Mouse (Mus musculus) cerebellum, postnatal 25 days (tissue): ENCODE measurements at regions not wholly inside any gene's neighbourhood (a gene's known extent, or its start where the extent isn't known, plus 50 kb on each side); places are given as distances from the start of the nearest gene placed in this dataset.
A peak's percentile ranks its signal among the peaks of the same experiment; 100 is the strongest.

Source experiments
- DNase-seq, 2 experiments: peaks; one replicate each; pipeline ENCODE4 v3.0.0; 2021; ENCODE audit warnings: mixed read lengths in 2 of 2

GRCm38 (mm10) chr7:133468346-133468745 lies 133.6 kb downstream of the Tex36 start:
- peak; percentile 88 for DNase-seq

- DNase-seq = no peak
These were observed 134.4 kb downstream of the Tex36 start for GRCm38 (mm10) chr7:133467579-133467978.

- no peak for DNase-seq
These were observed 142.7 kb downstream of the Tex36 start for GRCm38 (mm10) chr7:133459306-133459705.

- DNase-seq = no peak
These were observed 144.3 kb downstream of the Tex36 start for GRCm38 (mm10) chr7:133457436-133458324.

GRCm38 (mm10) chr7:133450246-133450645 lies 151.7 kb downstream of the Tex36 start:
- DNase-seq = peak; percentile 31 to 49

GRCm38 (mm10) chr7:133447079-133447478 lies 154.9 kb downstream of the Tex36 start:
- no peak for DNase-seq

- DNase-seq = no peak
These were observed 160.3 kb downstream of the Tex36 start for GRCm38 (mm10) chr7:133441661-133442060.

GRCm38 (mm10) chr7:133441169-133441568 lies 160.8 kb downstream of the Tex36 start:
- no peak for DNase-seq

GRCm38 (mm10) chr7:133440711-133441110 lies 161.2 kb downstream of the Tex36 start:
- DNase-seq = no peak

- DNase-seq = no peak
These were observed 161.9 kb downstream of the Tex36 start for GRCm38 (mm10) chr7:133440086-133440485.

- peak in 1 of 2 experiments; percentile 28 for DNase-seq
These were observed 163.3 kb downstream of the Tex36 start for GRCm38 (mm10) chr7:133438631-133439030.

GRCm38 (mm10) chr7:133437866-133438265 lies 164.1 kb downstream of the Tex36 start:
- DNase-seq = no peak

GRCm38 (mm10) chr7:133435596-133436357 lies 166.2 kb downstream of the Tex36 start:
- DNase-seq = peak in 1 of 2 experiments; percentile 46

- no peak for DNase-seq
These were observed 167.7 kb downstream of the Tex36 start for GRCm38 (mm10) chr7:133434027-133434820.

- no peak for DNase-seq
These were observed 169.6 kb downstream of the Tex36 start for GRCm38 (mm10) chr7:133432343-133432742.

- DNase-seq = no peak
These were observed 199.9 kb downstream of the Tex36 start for GRCm38 (mm10) chr7:133402072-133402471.

- no peak for DNase-seq
These were observed 201.3 kb downstream of the Tex36 start for GRCm38 (mm10) chr7:133400691-133401090.

GRCm38 (mm10) chr7:133388716-133389115 lies 213.2 kb downstream of the Tex36 start:
- peak; percentile 64 to 66 for DNase-seq

GRCm38 (mm10) chr7:133382032-133382712 lies 219.8 kb downstream of the Tex36 start:
- no peak for DNase-seq

GRCm38 (mm10) chr7:133379373-133379772 lies 222.6 kb downstream of the Tex36 start:
- no peak for DNase-seq

- DNase-seq = no peak
These were observed 223.6 kb downstream of the Tex36 start for GRCm38 (mm10) chr7:133378338-133378737.

- DNase-seq = no peak
These were observed 225.0 kb downstream of the Tex36 start for GRCm38 (mm10) chr7:133376833-133377484.
